Mouse (Mus musculus): ENCODE data around the gene Col10a1.

- TF ChIP-seq POLR2A (IDR thresholded peaks at IDR 0.05; ENCODE audit: extremely low read depth, insufficient read depth, low read length) (no peak), CTCF (IDR thresholded peaks at IDR 0.05; ENCODE audit: extremely low read depth, insufficient read depth, low read length) (no peak)
Observed at GRCm38 (mm10) chr10:34341014-34341413, 48.8 kb upstream of the Col10a1 start.
